Mouse (Mus musculus): Measurements from ENCODE around the gene Sec13. TPM values are rescaled to one million over a fixed set of nuclear protein-coding genes. Genes with fewer than 3 reads are reported as not detected.
"Not testable (repeated sequence)": the region's sequence is repeated elsewhere in the genome, so short reads cannot be mapped to it uniquely, and the experiment has no call there.

Gene Sec13
- 100 to 1,000 TPM; 139 to 168 TPM for polyA plus RNA-seq (2017; shearing (Covaris generic))

DNA sequence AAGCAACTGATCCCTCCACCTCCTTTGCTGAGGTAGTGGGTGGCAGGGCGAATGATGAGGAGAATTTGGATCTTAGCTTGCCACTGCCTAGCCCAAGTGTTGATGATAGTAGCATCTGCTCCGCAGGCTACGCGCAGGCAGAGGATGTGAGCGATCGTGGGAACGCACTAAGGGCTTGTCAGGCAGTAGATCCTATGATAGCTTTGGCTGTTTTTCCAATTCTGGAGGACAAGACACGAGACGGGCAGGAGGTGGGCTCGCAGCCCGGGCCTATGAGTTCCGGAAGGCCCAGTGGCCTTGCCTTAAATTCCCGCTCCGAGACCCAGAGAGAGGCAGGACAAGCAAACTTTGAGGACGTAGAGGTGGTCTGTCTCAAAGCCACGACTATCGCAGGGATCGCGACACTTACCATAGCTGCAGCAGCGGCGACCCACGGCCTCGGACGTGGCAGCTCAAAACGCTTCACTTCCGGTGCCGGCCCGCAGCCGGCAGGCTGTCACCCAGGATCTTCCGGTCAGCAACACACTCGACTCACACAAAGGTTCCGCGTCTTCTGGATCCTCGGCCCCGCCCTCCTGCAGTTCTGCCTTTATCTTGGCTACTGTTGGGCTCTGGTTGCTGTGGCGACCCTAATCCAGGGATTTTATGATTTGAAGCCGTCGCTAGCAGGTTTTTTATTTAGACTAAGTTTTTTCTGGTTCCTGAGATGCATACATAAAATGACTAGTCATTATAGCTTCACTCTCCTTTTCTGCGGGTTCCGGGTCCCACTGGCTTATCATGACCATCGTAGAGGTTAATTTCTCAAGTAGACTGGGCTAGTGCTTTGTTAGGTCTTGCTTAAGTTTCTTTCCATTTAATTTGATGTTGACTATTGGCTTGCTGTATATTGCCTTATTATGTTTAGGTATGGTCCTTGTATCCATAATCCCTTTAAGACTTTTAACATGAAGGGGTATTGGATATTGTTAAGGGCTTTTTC lies at the start of gene Sec13:
Sec13 (minus strand) TSS at position 508 of the 982 bp plus-strand sequence.
- peak; percentile 88 for ATAC-seq

DNA sequence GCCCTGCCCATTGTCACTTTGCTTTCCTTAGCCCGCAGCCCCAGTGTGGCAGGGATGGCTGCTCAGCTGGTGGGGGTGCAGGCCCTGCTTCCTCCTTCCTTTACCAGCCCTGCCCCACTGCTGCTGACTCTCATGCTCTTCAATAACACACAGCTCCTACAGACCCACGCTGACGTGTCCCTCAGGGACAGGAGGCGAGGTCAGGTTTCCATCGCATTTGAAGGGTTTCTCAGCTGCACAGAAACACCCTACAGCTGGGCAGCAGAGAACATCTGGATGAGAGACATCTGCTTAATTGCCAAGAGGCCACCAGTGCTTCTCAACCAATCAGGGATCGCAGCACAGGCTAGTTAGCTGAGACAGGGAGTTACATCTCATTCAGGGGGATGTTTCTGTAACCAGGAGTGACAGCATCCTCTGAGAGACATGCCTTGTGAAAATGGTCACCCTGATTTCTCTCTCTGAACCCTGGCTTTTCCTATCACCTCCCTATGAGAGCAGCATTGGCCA lies 47.0 kb upstream of the Sec13 start:
- no peak for ATAC-seq

DNA sequence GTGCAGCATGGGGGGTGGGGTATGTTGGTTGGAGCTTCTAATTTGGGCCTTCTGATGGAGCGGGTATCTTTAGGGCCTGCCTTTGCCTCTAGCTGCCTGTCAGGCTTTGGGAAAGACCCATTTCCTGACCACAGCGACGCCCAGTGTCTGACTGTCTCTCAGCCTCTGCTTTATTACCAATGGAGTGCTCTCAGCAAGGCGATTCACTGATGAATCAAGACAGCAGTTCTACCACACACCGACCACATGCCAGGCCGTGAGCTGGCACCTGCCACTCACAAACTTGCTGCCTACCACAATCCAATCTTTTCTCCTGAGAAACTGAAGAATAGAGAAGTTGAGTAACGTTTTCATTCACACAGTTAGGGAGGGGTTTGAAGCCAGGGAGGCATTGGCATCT lies 45.1 kb upstream of the Sec13 start:
- no peak for ATAC-seq

DNA sequence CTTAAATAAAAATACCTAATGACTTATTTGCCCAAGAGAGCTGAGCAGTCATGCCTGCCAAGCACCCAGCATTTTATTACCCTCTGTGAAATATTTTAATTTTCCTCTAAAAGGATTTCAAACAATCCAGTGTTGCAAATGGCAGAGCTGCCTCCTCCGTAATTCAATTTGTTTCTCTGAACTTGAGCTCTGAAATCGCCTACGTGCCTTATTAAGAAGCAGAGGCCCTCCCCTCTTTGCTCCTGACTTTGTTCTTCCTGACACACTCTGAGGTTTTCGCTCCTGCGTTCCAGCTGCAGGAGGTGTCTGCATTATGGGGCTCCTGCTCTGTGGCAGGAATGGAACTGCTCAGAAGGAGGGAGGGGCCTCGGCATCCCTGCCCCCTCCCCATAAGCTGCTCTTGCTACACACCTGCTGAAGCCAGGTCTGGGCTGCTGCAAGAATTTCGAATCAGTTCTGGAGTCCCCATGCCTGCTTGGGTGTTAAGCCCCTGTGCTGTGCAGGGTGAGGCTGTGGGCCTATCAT lies 37.7 kb upstream of the Sec13 start:
- ATAC-seq, result no peak

DNA sequence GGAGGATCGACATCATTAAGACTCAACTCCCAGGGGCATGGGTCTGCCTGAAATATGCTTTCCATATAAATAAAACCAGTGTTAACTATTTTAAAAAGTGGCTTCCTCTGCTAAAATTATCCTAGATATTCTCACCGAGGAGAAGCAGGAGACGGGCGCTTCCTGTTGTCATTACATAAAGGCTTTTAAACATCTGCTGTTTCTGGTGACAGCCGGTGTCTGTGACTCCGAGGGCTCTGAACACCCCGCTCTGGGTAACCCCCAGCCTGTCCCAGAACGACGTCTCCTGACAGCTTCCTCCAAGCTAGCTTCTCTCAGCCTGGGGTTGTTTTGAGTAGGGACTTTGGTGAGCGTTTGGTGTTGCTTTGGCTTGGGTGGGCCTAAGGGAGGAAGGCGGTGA lies 28.3 kb upstream of the Sec13 start:
- no peak for ATAC-seq

DNA sequence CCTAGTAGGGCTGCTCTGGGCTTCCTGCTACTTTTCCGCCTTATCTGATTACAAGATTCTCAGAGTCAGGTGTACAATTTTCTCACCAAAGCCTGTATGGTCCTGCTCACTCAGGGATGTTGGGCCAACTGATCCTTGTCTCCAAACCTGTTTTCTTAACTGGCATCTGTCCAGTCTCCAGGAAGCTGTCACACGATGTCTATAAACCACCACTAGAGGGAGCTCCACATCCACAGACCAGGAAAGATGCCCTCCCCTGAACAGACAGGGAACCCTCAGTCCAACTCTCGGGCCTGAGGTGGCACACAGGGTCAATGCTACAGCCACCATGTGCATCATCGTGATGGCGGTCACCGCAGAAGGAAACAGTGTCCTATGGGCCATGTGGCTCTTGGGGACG lies 21.1 kb upstream of the Sec13 start:
- no peak for ATAC-seq

DNA sequence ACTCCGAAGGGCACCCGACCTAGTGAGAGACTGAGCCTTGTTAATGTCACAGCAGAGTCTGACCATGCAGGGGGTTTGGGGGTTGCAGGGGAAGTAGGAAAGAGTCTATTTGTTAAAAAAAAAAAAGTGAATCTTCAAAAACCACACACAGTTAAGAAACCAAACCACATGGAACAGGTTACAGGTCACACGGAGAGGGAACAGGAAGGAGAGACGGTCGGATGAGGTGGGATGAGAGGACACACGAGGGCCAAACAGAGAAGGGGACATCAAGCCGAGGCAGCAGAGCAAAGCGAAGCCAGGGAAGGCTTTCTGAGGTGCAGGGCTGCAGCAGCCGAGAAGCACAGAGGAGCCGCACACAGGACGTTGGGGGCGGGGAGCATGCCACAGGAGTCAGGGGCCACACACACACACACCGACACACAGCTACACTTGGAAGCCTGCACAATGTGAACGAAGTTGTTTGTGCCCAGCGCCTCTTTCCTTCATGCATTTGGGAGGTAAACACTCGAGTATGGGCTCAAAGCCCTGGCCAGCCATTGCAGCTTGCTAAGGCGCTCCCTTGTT lies 8.7 kb upstream of the Sec13 start:
- ATAC-seq, result no peak

DNA sequence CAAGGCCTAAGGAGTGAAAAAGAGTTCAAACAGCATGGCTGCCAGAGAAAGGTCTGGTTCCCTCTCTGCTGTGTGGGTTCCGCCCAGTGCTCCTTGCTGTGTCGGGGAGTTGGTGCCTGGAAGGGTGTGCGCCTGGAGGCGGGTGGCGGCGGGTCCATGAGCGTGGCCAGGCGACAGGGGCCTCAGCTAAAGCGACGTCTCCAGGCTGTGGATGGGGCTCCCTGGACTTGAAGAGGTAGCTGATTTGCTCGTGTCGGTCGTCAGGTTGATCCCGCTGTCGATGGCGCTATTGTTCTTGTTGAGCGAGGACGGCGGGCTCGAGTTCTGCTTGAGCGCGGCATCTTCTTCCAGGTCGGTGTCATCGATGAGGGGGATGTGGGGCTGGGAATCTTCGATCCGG lies 7.8 kb upstream of the Sec13 start:
- no peak for ATAC-seq

DNA sequence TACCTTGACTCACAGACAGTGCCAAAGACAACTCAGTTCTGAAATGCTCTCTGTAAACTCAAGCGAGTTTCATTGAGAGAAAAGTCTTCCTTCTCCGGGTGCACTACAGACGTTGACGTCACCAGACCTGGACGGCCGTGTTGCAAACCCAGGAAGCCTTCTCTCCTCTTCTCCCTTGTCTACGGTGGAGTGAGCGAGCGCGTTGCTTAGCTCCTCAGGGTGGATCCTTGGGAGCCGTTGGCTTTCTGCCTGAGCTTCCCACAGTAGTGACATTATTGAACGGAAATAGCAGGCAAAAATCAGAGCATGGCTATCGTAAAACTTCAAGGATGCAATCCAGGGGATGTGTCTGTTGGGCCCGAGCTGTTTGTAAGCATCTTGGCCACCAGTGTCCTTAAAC lies 6.7 kb upstream of the Sec13 start:
- ATAC-seq, result no peak

DNA sequence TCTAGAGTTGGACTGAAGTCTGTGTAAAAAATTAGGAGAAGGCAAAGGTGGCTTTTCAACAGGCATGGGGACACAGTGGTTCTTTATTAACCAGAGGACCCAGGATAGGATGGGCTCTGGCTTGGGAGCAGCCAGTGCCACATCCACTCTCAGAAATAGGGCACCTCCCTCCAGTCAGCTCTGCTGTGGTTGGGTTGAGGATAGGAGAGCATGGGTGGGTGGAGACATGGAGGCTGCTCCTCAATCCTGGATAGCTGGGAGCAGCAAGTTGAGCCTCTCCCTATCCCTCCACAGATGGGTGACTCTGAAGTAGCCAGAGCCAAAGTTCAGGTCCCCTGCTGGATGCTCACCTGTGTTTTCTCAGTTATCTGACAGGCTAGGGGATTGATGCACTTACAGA lies 4.6 kb upstream of the Sec13 start:
- no peak for ATAC-seq

DNA sequence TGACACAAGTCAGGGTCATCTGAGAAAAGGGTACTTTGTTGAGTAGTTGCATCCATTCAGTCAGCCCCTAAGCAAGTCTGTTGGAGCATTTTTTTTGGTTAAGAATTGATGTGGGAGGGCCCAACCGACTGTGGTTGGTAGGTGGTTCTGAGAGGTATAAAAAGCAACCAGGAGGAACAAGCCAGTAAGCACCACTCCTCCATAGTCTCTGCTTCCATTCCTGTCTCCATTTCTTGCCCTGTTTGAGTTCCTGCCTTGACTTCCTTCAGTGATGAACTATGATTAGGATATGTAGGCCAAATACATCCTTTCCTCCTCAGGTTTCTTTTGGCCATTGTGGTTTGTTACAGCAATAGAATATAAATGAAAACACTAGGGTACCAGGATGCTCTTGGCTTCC lies 2.6 kb upstream of the Sec13 start:
- ATAC-seq, result no peak

DNA sequence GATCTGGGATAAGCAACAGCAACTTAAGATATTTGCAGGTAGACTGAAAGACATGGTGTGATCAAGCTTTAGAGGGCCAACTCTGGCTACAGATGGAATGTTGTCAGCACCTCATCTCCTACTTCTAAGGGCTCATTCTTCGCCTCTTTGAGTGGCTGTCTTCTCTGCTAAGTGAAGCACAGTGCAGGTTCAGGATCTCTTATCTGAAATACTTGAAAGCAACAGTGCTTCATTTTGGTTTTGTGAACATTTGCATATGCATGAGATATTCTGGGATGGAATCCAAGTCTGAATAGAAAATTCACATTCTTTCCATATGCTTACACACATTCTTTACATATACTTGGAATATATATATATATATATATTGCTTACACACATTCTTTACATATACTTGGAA lies 1.8 kb upstream of the Sec13 start:
- ATAC-seq, result no peak

DNA sequence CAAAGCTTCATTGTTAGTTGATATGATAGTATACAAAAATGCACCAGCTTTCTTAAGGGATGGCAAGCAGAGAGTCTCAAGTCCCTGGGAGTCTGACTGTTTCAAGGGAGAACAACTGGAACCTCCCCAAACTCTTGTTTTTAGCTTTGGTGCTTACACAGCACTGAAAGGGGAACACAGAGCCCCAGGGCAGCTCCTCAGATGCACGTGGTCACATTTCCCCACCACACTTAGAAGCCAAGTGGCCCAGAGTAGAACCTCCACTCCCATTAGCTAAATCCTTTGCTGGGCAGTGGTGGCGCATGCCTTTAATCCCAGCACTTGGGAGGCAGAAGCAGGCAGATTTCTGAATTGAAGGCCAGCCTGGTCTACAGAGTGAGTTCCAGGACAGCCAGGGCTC lies 882 bp upstream of the Sec13 start:
- no peak for ATAC-seq

DNA sequence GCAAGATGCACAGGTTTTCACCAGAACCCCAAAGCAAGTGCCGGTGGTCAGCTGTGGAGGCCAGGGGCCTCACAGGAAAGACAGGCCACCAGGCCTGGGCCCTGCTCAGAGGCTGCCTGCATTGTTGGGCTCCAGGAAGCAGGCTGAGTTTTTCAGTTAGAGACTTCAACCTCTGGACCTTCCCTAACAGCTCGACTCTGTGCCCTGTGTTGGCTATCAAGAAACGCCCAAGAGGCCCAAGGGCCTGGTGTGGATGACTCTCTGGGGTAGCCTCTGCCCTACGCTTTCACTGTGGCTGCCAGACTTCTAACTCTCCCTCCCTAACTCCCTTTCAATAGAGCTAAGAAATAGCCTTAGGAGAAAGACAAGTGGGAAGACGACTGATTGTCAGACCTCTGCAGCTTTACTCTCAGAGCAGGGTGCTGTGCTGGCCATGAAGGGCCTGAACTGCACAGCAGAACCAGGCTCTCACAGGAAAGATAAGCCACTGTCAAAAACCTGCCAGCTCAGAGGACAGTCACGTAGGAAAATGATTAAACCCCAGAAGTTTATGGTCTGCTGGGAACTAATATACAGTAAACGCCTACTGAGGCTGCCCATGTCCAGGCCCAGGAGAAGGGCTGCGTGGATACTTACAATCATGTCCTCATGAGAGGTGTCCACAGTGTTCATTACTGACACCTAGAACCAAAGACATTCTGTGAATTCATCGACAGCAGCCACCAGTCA lies 3.1 kb downstream of the Sec13 start:
- ATAC-seq, result no peak

DNA sequence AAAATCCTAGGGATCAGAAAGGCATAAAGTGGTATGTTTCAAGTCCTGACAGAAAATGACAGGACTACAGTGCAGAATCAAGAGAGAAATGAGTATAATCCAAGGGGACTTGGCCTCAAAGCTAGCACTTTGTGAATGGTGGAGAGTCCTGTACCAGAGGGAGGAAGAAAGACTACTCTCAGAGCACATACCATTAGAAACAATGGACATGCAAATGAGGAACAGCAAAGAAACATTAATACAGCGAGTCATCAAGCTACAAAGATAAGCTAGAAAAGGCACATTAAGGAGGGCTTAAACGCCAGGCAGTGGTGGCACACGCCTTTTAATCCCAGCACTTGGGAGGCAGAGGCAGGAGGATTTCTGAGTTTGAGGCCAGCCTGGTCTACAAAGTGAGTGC lies 9.2 kb downstream of the Sec13 start:
- ATAC-seq, result no peak

DNA sequence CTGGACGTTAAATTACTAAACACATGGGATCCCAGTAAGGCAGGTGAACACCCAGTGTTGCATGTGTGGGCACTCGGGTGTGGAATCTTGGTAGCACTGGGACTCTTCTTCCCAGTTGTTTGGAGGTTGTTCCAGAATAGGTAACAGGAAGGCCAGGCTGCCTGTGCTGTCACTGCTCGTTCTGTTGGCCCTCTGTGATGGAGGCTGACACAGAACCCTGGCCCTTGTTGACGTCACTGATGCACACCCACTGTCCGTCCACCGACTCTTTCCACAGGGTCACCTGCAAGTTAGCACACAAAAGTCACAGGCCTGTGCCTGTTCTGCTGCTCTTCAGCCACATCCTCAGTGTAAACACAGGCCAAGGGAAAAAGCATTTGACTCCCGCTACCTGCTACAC lies 12.4 kb downstream of the Sec13 start:
- ATAC-seq, result no peak

DNA sequence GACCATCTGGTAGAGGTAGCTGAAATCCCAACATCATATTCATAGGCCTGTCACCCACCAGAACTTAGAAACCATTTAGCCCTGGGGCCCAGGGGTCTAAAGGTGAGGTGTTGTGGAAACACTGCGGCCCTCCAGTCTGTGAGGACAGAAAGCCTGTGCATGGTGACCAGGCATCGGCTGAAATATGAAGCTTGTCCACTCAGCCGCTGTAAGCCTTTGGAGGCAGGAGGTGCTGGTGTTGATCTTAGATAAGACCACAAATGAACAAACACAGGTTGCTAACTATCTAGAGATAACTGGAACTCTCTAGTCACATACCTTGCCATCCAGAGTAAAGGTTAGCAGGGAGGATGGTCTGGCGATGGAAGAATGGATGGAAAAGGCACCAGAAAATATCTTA lies 19.5 kb downstream of the Sec13 start:
- ATAC-seq, result no peak

DNA sequence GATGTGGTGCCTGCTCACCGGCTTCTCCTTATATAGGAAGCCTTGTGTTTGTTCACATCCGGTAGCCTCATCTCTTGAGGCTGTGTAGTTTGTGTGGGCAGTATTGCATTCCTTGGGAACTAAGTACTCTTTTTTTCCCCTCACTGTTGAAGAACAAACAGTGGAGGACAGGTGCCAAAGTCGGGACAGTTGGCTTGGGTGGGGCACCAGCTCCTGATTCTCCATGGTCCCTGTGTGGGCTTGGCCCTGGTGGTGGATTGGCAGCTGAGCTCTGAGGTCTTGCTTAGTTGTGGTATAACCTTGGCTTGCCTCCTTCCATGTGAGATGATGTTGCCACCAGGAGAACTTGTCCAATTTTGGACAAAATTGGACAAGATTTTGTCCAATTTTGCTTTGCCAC lies 20.7 kb downstream of the Sec13 start, which contains the start of gene Ghrl:
Ghrl (minus strand) TSS at position 3 of the 400 bp plus-strand sequence.
- no peak for ATAC-seq

DNA sequence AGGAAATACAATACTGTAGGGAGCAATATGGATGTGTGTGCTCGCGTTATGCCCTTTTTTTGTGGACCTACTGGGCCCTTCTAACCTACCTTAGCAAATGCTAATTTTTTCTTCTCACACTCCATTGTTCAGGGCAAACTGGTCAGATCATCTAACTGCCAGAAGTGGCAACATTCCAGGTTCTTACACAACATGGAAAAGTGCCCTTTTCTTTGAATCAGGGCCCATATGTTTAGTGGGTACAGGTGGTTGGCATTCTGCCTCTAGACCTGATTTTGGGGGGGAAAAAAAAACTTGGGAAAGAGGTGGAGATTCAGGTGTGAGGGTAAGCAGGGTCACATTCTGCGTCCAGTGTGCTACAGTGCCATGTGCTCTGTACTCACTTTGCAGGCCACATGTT lies 23.0 kb downstream of the Sec13 start:
- ATAC-seq, result no peak

DNA sequence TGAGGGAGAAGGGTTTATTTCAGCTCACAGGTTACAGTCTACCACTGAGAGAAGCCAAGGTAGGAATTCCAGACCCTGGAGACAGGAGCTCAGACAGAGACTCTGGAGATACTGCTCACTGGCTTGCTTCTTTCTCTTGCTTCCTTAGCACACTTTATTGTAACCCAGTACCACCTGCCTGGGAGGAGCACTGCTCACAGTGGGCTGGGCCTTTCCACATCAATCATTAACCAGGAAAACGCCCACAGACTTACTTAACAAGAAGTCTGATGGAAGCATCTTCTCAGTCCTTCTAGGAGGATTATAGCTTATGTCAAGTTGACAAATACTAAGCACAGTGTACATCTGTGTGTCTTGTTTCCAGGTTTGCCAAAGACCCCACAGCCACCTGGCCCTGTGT lies 25.7 kb downstream of the Sec13 start:
- no peak for ATAC-seq

DNA sequence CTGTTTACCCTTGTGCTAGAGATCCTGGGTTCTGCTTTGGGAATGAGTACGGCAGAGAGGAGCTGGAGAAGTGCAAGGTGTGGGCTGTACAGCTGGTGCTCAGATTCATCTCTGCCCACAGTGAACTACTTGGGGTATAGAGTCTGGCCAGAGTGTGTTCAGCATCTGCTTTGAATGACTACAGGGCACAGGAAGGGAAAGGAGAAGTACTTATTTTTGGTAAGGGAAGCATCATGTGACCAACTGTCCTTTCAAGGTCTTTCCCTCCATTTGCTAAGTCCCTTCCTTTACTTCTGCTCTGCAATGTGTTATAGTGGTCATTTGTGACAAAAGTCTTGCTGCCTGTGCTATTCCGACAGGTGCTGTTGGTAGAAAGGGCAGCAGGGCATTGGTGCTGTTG lies 26.3 kb downstream of the Sec13 start:
- ATAC-seq, result no peak

DNA sequence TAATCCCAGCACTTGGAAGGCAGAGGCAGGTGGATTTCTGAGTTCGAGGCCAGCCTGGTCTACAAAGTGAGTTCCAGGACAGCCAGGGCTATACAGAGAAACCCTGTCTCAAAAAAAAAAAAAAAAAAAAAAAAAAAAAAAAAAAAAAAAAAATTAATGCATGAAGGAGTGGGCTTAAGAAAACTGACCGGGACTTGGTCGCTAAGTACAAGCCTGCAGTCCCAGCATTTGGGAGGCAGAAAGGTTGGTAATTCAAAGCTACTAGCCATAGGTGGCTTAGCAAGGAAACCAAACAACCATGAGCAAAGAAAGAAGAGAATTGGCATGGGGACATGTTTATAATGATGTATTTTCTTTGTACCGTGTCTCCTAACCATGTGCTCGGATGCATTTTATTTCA lies 27.2 kb downstream of the Sec13 start:
- ATAC-seq, result not testable (repeated sequence)

DNA sequence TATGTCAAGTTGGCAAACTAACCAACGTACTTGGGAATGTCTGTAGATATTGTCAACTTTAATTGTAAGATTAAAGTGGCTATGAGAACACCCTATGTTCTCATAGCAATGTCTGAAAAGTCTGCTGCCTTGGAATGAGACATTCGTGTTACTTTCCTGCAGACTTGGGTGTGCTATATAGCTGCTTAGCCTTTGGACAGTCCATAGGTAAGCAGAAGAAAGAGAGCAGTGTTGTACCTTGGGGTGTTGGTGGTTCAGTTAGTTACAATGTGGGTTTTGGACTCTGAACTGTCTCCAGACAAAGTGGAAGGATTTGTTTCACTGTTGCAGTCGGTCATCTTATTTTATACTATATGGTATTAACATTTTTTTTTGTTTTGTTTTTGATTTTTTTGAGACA lies 27.8 kb downstream of the Sec13 start:
- no peak for ATAC-seq
